Mouse (Mus musculus): ENCODE measurements around the gene 4930432K21Rik.

4930432K21Rik gene

DNA sequence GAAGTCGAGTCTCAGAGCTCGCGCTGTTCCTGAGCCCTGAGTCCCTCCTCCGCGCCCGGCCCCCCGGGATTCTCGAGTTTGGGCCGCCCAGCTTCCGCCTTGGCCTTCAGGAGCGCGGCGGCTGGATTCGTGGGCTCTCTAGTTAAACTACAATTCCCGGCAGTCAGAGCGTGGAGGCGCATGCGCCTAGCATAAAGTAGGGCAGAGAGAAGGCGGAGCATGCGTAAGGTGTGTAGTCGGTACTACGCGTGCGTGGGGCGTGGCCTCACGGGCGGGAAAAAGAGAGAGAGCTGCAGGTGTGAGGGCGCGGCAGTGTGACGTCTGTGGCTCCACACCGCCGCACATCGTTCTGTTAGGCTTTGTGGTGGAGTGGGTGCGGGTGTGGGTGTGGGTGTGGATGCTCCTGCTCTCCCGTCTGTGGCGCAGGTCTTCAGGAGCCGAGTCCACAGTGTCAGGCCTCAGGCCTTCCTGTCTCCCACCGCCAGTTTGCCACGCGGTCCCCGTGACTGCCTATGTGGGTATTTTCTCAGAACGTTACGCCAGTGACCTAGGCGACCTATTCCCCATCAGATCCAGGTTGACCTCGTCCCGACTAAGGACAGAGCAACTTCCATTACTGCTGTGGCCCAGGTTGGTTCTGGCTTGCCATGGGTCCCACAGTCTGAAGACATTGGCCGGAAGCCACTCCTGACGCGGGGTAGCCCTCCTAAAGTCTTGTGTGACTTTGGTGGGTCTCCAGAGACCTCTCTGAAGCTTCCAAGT, at the start of gene 4930432K21Rik, which contains the start of gene Cc2d1a:
TSS of gene 4930432K21Rik (plus strand) at position 257 of the 762 bp plus-strand sequence.
TSS of gene Cc2d1a (minus strand) at position 168 of the 762 bp plus-strand sequence.
- in situ Hi-C loops (cut with MboI; ENCODE audit: unreplicated experiment in 2 of 2), result no loop called here

DNA sequence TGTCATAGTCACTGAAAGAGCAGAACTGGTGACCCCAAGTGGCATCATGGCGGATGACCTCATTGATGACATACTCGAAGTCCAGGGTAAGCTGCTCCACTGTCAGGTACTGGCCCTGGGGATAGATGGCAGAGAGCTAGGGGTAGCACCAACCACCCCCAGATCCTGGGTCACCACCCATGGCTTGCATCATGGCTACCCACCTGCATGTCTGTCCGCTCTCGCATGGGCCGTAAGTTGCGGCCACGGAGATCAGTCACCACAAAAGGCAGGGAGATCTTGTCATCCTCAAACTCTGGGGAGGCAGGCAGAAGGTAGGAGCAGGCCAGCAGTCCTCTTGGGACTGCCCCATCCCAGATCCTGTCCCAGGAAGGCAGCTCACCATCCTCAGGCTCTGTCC, 49.4 kb upstream of the 4930432K21Rik start:
- in situ Hi-C loops (cut with MboI; ENCODE audit: unreplicated experiment in 2 of 2), result loop anchor here in 1 of 2 experiments (5.0 kb wide), 1 partner anchor 56 kb away; the partner anchor contains the start of genes Il27ra and Rln3

DNA sequence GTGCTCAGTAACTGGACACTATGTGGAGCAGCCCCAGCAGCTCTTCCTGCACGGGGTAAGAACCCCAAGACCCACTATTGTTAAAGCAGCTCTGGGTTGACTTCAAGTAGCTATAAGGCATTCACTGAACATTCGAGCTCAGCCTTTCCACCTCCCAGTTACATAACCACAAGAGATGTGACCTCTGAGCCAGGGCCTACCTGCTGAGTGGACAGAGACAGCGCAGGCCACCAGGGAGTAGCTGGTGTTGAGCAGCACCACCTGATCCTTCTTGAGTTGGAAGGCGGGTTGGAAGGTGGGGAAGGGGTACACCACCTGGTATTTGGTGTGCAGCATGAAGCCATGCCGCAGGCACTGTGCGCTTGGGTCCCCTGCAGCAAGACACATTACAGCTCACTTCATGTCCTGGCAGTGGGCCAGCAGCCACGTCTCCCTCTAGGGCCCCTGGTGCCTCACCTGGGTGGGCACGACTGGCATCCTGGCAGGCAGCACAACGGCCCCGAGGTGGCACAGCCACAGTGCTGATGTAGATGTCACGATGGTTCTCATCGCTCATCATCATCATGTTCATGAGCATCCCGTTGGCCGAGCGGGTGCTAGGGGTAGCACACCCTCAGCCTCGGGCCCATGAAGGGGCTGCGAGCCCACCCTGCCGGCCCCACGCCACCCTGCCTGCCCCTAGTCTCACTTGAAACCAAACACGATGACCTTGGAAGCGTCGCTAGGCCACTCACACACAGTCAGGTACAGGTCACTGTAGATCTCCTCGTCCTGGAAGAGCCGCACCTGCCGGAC, 46.2 kb upstream of the 4930432K21Rik start:
- in situ Hi-C loops (cut with MboI; ENCODE audit: unreplicated experiment in 2 of 2), result loop anchor here in 1 of 2 experiments (5.0 kb wide), 1 partner anchor 59 kb away; the partner anchor contains the start of genes Il27ra and Rln3

DNA sequence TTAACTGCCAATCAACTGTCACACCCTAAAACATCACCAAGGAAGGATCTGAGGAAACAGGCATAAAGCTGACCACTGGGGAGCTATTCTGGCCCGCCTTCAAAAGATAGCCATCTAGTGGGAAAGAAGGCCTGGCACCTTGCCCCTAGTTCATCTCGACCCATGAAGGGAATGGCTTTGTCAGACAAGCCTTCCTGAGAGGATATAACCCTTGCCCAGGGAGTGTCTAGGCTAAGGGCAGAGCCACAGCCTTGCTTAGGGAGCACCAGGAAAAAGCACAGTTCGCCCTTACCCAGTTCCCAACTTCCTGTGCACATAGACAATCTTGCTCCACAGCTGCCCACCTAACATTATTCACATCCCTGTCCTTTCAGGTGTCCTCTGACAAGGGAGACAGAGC, 44.2 kb upstream of the 4930432K21Rik start:
- in situ Hi-C loops (cut with MboI; ENCODE audit: unreplicated experiment in 2 of 2), result loop anchor here in 1 of 2 experiments (5.0 kb wide), 1 partner anchor 61 kb away; the partner anchor contains the start of genes Il27ra and Rln3

DNA sequence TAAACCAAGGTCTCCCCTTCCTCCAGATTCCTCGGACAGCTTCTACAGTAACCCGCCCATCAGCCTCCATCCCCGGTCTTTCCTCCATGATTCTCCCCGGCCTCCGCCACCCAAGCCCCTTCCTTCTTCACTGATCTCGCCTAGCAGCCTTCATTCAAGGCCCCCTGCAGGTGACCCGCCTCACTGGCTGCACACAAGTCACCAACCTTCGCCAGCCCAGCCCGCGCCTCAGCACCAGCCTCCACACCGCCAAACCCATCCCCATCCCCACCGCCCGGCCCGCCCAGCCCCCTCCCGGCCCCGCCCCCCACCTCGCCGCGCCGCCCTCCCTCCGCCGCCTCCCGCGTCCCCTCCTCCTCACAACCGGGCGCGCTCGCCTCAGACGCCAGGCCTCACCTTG, 43.6 kb upstream of the 4930432K21Rik start:
- in situ Hi-C loops (cut with MboI; ENCODE audit: unreplicated experiment in 2 of 2), result loop anchor here in 1 of 2 experiments (5.0 kb wide), 1 partner anchor 62 kb away; the partner anchor contains the start of genes Il27ra and Rln3

DNA sequence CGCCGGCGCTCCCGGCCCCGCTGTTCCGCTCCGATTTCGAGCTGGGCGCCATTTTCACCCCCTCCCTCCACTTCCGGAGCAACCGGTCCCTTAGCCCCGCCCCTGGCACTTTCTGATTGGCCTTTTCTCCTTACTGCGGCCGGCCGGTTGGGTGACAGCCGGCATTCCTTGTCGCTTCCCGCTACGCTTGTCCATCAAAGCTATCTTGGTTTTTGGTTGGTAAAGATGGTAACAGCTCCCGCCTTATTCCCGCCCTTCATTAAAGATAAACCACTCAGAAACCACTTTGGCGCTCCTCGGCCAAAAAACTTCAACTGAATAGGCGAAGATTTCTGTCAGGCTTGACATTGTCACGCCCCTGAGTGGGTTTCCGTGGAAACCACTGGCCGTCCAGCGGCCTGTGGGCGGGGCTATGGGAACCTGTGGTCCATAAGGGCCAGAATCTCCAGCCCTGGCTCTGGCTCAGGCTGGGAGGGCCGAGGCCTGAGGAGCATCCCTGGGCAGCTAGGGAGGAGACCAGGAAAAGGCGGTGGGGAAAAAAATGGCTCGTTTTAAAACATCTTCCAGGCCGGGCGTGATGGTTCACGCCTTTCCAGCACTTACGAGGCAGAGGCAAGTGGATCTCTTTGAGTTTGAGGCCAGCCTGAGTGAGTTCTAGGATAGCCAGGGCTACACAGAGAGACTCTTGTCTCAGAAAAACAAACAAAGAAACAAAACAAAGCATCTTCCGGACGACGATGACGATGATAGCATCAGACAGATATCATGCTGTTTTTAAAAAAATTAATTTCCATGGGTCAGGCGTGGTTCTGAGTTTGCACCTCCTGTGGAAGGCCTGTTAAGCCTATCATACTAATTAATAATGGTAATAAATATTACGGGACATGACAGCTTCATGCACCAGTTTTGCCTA, 42.9 kb upstream of the 4930432K21Rik start, which contains the start of gene Dcaf15:
TSS of gene Dcaf15 (minus strand) at position 72 of the 913 bp plus-strand sequence.
- in situ Hi-C loops (cut with MboI; ENCODE audit: unreplicated experiment in 2 of 2), result loop anchor here in 1 of 2 experiments (5.0 kb wide), 1 partner anchor 63 kb away; the partner anchor contains the start of genes Il27ra and Rln3

DNA sequence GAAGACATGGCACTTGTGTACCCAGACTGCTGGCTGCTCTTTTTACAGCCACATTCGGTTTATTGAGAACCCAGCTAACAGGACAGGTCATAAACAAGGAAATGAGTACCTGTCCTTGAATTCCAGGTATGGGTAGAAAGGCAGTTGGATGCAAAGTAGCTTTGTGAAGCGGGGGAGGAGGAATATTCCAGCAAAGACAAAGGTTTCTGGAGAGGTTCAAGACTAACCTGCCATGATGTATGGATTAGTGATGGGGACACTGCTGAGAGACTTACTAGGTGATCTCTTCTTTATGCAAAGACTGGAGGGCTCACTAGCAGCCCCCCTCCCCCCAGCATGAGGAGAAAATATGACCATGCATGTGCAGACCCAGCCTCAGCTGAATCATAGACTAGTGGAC, 42.1 kb upstream of the 4930432K21Rik start:
- in situ Hi-C loops (cut with MboI; ENCODE audit: unreplicated experiment in 2 of 2), result no loop called here

DNA sequence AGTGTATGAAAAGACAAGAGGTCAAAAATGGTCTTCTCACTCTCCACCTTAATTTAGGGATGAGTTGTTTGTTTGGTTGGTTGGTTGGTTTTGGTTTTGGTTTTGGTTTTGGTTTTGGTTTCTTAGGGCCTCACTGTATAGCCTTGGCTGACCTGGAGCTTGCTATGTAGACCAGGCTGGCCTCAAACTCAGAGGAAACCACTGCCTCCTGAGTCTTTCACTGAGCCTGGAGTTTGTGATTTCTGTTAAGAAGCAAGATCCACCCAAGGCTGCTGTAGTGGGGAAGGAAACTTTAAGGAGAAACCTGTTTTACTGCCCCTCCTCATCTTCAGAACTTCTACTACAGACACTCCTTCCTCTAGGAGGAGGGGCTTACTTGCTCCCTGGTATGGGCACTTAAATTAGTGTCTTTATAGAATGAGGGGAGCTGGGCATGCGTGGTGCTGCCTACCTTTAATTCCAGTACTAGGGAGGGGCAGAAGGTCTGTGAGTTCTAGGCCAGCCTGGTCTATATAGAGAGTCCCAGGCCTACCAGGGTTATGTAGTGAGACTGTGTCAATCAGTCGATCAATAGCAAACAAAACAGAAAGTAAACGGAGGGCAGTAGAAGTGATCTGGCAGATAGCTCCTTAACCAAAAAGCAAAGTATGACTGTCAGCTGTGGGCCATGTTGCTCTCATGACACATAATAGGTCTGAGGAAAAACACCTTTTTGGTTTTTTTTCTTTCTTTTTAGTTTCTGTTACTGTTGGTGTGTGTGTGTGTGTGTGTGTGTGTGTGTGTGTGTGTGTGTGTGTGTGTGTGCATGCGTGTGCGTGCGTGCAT, 41.4 kb upstream of the 4930432K21Rik start:
- in situ Hi-C loops (cut with MboI; ENCODE audit: unreplicated experiment in 2 of 2), result no loop called here

DNA sequence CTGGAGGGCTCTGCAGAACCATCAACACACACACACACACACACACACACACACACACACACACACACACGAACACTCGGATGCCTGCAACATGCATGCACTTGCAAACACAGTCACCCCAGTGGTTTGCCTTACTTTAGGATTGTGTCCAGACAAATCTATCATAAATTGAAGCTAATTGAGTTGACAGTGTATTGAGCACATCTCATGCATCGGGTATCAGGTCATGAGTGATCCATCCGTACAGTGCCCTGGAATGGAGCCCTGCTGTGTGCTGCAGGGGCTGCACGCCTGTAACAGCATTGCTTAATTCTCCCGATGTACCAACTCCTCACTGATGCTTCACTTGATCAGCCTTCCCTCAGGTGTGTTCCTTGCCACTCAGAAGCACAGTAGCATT, 32.2 kb upstream of the 4930432K21Rik start:
- in situ Hi-C loops (cut with MboI; ENCODE audit: unreplicated experiment in 2 of 2), result no loop called here

DNA sequence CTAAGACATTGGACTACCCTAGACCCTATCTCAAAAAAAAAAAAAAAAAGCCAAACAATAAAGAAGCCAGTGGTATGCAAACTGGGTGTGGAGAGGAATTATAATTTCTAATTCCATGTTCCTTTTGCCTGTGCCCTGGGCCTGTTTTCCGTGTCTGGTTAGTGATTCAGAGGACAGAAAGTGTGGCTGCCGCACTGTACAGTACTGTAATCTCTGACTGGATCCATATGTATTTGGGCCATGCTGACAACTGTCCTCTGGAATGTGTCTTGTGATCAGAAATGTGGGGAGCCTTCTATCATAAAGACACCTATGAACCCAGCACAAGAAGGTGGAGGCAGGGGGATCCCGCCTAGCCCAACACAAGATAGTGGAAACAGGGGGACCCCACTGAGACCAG, 25.7 kb upstream of the 4930432K21Rik start:
- in situ Hi-C loops (cut with MboI; ENCODE audit: unreplicated experiment in 2 of 2), result no loop called here

DNA sequence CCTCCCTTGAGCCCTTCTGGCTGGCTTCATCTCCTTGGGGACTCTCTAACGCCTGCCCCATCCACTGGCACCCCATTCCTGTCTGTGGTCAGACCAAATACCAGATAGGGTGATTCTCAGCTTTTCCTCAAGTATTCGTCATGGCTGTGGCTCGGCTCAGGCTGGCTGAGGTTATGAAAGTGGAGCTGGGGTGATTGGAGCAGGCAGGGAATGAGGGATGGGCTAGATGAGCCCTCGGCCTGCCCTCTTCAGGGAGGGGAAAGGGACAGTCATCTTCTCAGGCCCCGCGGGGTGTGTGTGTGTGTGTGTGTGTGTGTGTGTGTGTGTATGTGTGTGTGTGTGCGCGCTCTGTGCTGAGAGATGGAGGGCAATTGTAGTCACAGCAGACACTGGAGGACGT, 22.2 kb upstream of the 4930432K21Rik start, which contains the start of gene Podnl1:
TSS of gene Podnl1 (plus strand) at position 334 of the 400 bp plus-strand sequence.
- in situ Hi-C loops (cut with MboI; ENCODE audit: unreplicated experiment in 2 of 2), result no loop called here

DNA sequence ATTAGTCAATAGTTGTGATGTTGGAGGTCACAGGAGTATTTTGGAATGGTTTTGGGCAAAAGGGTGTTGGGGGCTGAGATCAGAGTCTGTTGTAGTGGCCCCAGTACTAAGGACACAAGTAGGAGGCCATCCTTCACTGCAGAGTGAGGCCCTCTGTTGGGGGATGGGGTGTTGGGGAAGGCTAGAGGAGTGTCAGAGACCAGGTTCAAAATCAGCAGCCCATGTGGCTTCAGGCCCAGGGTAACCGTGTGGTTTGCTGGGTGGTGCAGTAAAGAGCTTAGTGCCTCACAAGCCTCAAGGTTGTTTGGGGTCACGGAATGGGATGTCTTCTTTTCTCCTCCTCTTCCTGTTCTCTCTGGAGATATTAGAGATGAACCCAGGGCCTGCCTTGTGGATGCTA, 21.1 kb upstream of the 4930432K21Rik start:
- in situ Hi-C loops (cut with MboI; ENCODE audit: unreplicated experiment in 2 of 2), result no loop called here

DNA sequence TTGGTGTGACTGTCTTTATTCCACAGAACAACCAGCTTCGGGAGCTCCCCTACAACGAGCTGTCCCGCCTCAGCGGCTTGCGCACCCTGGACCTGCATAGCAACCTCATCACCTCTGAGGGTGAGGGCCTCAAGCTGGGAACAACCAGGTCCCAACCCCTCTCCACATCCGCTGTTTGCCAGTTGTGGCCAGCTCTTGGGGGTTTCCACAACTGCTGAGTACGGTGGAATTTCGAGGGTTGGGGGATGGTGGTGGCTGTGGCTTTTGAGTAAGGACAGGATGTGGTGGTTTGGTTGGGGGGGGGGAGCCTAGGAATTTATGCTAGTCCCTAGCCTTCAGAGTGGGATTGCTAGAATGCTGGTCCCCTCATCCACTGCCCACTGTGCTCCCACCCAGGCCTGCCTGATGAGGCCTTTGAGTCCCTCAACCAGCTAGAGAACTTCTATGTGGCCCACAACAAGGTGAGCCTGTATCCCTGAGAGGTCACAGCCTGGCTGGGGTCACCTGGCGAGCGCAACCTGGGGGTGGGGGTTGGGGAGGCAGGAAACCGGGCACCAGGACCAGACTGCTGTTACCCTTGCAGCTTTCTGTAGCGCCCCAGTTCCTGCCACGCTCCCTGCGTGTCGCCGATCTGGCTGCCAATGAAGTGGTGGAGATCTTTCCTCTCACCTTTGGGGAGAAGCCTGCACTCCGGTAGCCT, 20.5 kb upstream of the 4930432K21Rik start:
- in situ Hi-C loops (cut with MboI; ENCODE audit: unreplicated experiment in 2 of 2), result no loop called here

DNA sequence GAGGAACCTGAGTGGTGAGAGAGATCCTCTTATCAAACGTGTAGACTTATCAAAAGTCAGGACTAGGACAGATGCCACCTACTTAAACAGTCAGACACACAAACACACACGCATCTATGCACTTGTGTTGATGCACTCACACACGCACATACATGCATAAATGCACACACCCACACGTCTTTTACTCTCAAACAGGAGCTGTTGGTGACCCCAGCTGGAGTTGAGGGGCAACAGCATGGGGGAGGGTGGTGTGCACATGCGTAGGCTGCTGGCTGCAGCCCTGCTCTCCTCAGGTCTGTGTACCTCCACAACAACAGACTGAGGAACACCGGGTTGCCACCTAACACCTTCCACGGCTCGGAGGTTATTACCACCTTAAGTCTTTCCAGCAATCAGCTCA, 19.5 kb upstream of the 4930432K21Rik start:
- in situ Hi-C loops (cut with MboI; ENCODE audit: unreplicated experiment in 2 of 2), result no loop called here

DNA sequence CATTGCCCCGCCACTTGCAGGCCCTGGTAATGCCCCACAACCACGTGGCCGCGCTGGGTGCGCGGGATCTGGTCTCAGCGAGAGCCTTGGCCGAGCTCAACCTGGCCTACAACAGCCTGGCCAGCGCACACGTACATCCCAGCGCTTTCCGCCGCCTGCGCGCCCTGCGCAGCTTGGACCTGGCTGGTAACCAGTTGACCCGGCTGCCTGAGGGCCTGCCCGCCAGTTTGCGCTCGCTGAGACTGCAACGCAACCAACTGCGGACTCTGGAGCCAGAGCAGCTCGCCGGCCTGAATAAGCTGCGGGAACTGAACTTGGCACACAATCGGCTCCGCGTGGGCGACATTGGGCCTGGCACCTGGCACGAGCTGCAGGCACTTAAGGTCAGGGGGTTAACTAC, 17.0 kb upstream of the 4930432K21Rik start:
- in situ Hi-C loops (cut with MboI; ENCODE audit: unreplicated experiment in 2 of 2), result no loop called here

DNA sequence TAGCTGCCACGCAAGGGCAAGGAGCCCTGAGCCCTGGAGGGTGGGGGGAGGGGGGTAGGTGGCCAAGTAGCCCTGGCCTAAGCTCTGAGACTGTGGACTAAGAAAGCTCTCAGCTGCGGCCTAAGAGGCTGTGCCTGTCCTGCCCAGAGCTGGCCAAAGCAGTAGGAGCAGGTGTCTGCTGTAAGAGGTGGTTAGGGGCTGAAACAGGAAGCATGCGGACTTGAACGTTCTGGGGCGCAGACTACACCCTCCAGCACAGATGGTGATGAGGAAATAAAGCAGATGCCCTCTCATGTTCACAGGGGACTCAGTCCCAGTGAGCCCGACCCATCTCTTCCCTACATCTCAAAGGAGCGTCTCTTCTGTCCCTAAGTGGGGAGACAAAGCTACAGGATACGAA, 15.6 kb upstream of the 4930432K21Rik start:
- in situ Hi-C loops (cut with MboI; ENCODE audit: unreplicated experiment in 2 of 2), result no loop called here

DNA sequence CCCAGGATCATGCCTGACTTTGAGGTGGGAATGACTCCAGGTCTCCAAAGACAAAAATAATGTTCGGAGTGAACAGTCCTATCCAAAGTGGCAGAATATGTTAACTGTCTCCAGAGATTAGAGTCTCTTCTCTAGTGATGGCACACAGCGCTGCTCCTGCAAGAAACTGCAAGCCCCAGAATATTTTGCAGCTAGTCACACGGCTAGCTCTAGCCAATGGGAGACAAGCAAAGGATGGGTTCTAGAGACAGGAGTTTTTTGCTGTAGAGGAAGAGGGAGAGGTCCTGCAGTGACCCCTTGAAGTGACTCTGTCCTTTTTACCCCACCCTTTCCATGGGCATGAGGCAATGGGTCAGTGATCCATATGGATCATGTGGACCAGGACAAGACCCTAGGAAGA, 10.0 kb upstream of the 4930432K21Rik start:
- in situ Hi-C loops (cut with MboI; ENCODE audit: unreplicated experiment in 2 of 2), result no loop called here

DNA sequence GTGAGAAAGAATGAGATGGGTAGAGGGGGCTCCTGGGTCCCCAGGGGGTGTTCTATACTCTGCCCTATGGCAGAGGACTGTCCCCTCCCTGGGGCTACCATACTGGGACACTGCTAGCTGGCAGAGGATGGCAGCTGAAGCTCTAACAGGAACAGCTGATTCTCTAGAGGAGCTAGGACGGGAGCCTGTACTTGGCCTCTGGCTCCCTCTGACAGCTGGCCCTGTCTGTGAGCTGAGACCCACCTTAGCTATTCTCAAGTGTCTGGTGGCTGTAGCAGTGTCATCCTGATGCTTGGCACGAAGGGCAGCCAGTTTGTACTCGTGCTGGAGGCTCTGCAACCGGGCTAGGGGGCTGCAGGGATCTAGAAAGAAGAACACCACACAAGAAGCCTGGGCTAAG, 7.0 kb upstream of the 4930432K21Rik start:
- in situ Hi-C loops (cut with MboI; ENCODE audit: unreplicated experiment in 2 of 2), result no loop called here

Data from v-Abl transformed pro-B cells (cell line).